Mouse (Mus musculus) ovary, postnatal 14 days (tissue): ENCODE data around the gene Slc6a19.

ENCODE experiments used
- DNase-seq: peaks from one replicate; pipeline ENCODE4 v3.0.0; 2022; ENCODE audit warnings: low spot score

Slc6a19 gene

GRCm38 (mm10) chr13:73658953-73659352 is 45.7 kb downstream of the Slc6a19 start:
- DNase-seq = no peak

DNA sequence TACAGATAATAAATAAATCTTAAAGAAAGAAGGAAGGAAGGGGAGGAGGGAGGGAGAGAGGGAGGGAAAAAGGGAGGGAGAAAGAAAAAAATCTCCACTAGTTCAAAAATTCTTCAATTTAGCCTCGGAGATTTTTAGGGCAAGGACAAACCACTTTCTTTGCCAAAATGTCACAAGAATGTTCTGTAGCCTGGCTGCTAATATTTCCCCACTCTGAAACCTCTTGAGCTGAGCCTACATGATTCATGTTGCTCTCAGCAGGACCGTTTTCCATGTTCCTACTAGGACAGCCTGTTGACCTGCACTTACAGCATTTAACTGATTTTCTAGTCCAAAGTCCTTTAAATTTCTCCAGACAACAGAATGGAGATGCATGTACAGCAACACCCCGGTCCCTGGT is 49.7 kb downstream of the Slc6a19 start:
- DNase-seq = no peak

DNA sequence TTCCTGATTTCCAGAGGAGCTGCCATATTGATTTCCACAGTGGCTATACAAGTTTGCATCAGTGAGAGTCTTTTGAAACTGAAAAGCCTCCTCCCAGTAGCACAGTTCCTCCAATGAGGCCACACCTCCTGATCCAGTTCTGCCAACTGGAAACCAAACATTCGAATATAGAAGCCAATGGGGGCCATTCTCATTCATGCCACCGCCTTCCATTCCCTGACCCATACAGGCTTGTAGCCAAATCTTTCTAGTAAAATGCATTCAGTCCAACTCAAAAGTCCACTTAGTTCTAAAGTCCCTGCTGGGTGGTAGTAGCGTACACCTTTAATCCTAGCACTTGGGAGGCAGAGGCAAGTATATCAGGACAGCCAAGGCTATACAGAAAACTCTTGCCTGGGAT is 51.4 kb downstream of the Slc6a19 start:
- no peak for DNase-seq

GRCm38 (mm10) chr13:73646397-73647087 is 58.1 kb downstream of the Slc6a19 start:
- DNase-seq = peak; percentile 22

- DNase-seq = no peak
Measured at GRCm38 (mm10) chr13:73641296-73641695, 63.4 kb downstream of the Slc6a19 start.

DNA sequence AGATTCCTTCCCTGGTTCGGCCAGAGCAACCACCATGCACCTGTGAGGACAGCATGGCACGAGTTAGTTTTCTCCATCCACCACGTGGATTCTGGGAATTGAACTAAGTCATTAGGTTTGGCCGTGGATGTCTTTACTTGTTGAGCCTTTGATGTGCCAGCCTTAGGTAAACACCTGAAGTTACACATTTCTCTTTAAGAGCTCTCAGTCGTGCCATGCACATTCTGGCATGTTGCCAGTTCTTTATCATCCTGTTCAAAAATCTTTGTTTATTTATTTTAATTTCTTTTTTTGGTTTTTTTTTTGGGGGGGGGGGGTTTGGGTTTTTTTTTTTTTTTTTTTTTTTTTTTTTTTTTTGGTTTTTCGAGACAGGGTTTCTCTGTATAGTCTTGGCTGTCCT is 66.8 kb downstream of the Slc6a19 start:
- no peak for DNase-seq

DNA sequence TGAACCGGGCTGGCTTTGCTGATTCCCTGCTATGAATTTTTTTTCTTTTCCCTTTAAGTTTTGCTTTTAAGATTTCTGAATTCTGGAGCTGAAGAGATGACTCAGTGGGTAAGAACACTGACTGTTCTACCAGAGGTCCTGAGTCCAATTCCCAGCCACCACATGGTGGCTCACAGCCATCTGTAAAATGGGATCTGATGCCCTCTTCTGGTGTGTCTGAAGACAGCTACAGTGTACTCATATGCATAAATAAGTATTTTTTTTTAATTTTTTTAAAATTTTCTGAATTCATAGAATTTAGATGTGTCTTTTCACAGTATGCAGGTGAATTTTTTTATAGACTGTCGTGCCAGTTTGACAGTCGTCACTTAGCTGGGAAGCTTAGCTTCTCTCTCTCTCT is 72.8 kb downstream of the Slc6a19 start:
- no peak for DNase-seq
